In the genomic region with DNA sequence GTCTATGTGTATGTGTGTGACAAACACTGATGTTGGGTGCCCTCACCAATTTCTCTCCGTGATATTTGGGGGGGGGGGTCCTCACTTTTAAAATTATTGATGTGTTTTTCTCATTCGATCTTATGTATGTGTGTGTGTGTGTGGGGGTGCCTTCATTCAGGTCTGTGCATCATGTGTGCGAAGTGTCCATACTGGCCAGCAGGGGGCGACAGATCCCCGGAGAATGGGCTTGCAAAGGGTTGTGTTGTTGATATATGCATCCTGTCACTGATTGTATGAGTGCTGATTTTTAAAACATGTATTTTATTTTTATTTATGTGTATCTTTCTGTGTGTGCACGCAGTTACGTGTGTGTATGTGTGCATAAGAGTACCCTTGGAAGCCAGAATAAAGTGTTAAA, we compare ENCODE assay signal across 12 mouse cellular contexts. TPM values are rescaled to one million over a fixed set of nuclear protein-coding genes. Genes with fewer than 3 reads are reported as not detected.
DNase-seq lines count a peak whose midpoint lies in the region; ATAC-seq and TF ChIP-seq lines count a peak whose summit lies in the region.
"Had no signal": no experiment of that assay in that cellular context is flagged by ENCODE, and none has a peak within 500 bp of the region (broad histone marks: within the 10 kb centered on the region; RNA-seq: fewer than 3 reads in every experiment).

No protein-coding gene starts in this region.

- H3K4me3 ChIP-seq in layer of hippocampus, adult 2 months, result no peak overlapping the region
- H3K4me3 ChIP-seq in bone marrow macrophage, adult 2 months (ENCODE audit: insufficient read depth, low read length), result no peak overlapping the region
- H3K4me3 ChIP-seq in forebrain, embryonic 10.5 days, result no peak overlapping the region

- TF ChIP-seq POLR2A in bone marrow macrophage, adult 2 months (IDR thresholded peaks at IDR 0.05; ENCODE audit: borderline replicate concordance, low read depth, low read length), result no peak

- H3K36me3 ChIP-seq in forebrain, embryonic 10.5 days (replicated peaks), result no peaks in the 10 kb centered on the region

- no peak for DNase-seq in layer of hippocampus, adult 2 months (ENCODE audit: low spot score in 2 of 2)
- no peak for DNase-seq in layer of hippocampus, postnatal 10 days (ENCODE audit: low spot score in 2 of 2)
- DNase-seq in CD8-positive naive resting alpha-beta T cell, adult 2 months (ENCODE audit: low read depth in 2 of 2, low spot score in 2 of 2), result peak; percentile 21 to 45
- no peak for DNase-seq in forebrain, embryonic 10.5 days (ENCODE audit: extremely low spot score, low spot score)
- no peak for DNase-seq in Muller cell, postnatal 12 days (ENCODE audit: inconsistent ontology term)
- DNase-seq in cerebellum, postnatal 36 days, result no peak
- DNase-seq: cerebellum, adult 11 months had no signal

- H3K27ac ChIP-seq in layer of hippocampus, adult 2 months, result no peak overlapping the region
- no peak overlapping the region for H3K27ac ChIP-seq in bone marrow macrophage, adult 2 months (ENCODE audit: insufficient read depth, low read depth, low read length)
- H3K27ac ChIP-seq in forebrain, embryonic 10.5 days, result no peak overlapping the region

- TF ChIP-seq CTCF in layer of hippocampus, adult 2 months (conservative IDR thresholded peaks at IDR 0.05), result peak; percentile 58
- peak; percentile 46; the same call in 1 of the 2 replicates for TF ChIP-seq CTCF in bone marrow macrophage, adult 2 months (IDR thresholded peaks at IDR 0.05; ENCODE audit: low read depth, low read length)

- peak; percentile 64 for ATAC-seq in megakaryocyte progenitor cell, adult 5-6 weeks (replicated peaks; ENCODE audit: poor library complexity)

- no peaks in the 10 kb centered on the region for H3K9me3 ChIP-seq in forebrain, embryonic 10.5 days

- H3K27me3 ChIP-seq in forebrain, embryonic 10.5 days (ENCODE audit: poor library complexity, severe bottlenecking), result no peaks in the 10 kb centered on the region

- WGBS in forebrain, embryonic 10.5 days, result 74% methylated on average over 7 of the region's 7 CpGs

- H3K4me1 ChIP-seq in bone marrow macrophage, adult 2 months (ENCODE audit: control insufficient read depth, insufficient read depth, low read length), result peaks cover 22% of the 10 kb centered on the region
- no peaks in the 10 kb centered on the region for H3K4me1 ChIP-seq in forebrain, embryonic 10.5 days

RNA-seq across cellular contexts. Expression of gene Gm47791, which starts 32.6 kb away (rescaled TPM):
- total RNA-seq in layer of hippocampus, adult 2 months (2021), result not detected
- not detected for total RNA-seq in layer of hippocampus, postnatal 10 days (2021)
- not detected in 2 replicates for polyA plus RNA-seq in bone marrow macrophage, adult 2 months (2012; ENCODE audit: insufficient read depth, insufficient read length, missing spikeins)
- total RNA-seq in megakaryocyte progenitor cell, adult 5-6 weeks (2015), result not detected in 2 replicates
- not detected in 2 replicates for total RNA-seq in megakaryocyte progenitor cell, adult 5-6 weeks (2017)
- polyA plus RNA-seq in forebrain, embryonic 10.5 days (2016; fragmentation: Nextera tagmentation; extraction: Ambion mirVana), result not detected in 2 replicates
- polyA plus RNA-seq: gonadal fat pad, adult 2 months; lung, embryonic 16.5 days; neural tube, embryonic 14.5 days had no signal

RNA-seq across cellular contexts. Expression of gene Tm4sf20, which starts 35.3 kb away (rescaled TPM):
- total RNA-seq in layer of hippocampus, adult 2 months (2021), result not detected
- total RNA-seq in layer of hippocampus, postnatal 10 days (2021), result not detected
- polyA plus RNA-seq in bone marrow macrophage, adult 2 months (2012; ENCODE audit: insufficient read depth, insufficient read length, missing spikeins), result not detected in 2 replicates
- total RNA-seq in megakaryocyte progenitor cell, adult 5-6 weeks (2015), result not detected in 2 replicates
- not detected in 2 replicates for total RNA-seq in megakaryocyte progenitor cell, adult 5-6 weeks (2017)
- not detected in 2 replicates for polyA plus RNA-seq in forebrain, embryonic 10.5 days (2016; fragmentation: Nextera tagmentation; extraction: Ambion mirVana)
- polyA plus RNA-seq: gonadal fat pad, adult 2 months; lung, embryonic 16.5 days; neural tube, embryonic 14.5 days had no signal

RNA-seq across cellular contexts. Expression of gene Agfg1, which starts 35.7 kb away (rescaled TPM):
- total RNA-seq in layer of hippocampus, adult 2 months (2021), result 10 to 100 TPM; 68.9 TPM
- total RNA-seq in layer of hippocampus, postnatal 10 days (2021), result 10 to 100 TPM; 80.2 to 85.8 TPM
- 31.8 and 38.3 TPM in 2 replicates for polyA plus RNA-seq in bone marrow macrophage, adult 2 months (2012; ENCODE audit: insufficient read depth, insufficient read length, missing spikeins)
- total RNA-seq in megakaryocyte progenitor cell, adult 5-6 weeks (2015), result 43.1 and 48.3 TPM in 2 replicates
- total RNA-seq in megakaryocyte progenitor cell, adult 5-6 weeks (2017), result 31.5 and 36.2 TPM in 2 replicates
- 30.2 and 32.9 TPM in 2 replicates for polyA plus RNA-seq in forebrain, embryonic 10.5 days (2016; fragmentation: Nextera tagmentation; extraction: Ambion mirVana)

Comparison
In these comparisons a context has a peak if more than half of its experiments do, and no peak if none do; other contexts are left out.
1. DNase-seq: peak in CD8-positive naive resting alpha-beta T cell, adult 2 months (2 of 2); none in layer of hippocampus, adult 2 months (0 of 2), layer of hippocampus, postnatal 10 days (0 of 2), forebrain, embryonic 10.5 days (single experiment), Muller cell, postnatal 12 days (single experiment) and cerebellum, postnatal 36 days (0 of 2).